Mouse (Mus musculus): ENCODE measurements at regions not wholly inside any gene's neighbourhood (a gene's known extent, or its start where the extent isn't known, plus 50 kb on each side); places are given as distances from the start of the nearest gene placed in this dataset.

- no peak for DNase-seq
Observed at GRCm38 (mm10) chr13:84399345-84400170, 177.5 kb downstream of the Tmem161b start.

GRCm38 (mm10) chr13:84401006-84401405 lies 178.9 kb downstream of the Tmem161b start:
- DNase-seq, result no peak

DNA sequence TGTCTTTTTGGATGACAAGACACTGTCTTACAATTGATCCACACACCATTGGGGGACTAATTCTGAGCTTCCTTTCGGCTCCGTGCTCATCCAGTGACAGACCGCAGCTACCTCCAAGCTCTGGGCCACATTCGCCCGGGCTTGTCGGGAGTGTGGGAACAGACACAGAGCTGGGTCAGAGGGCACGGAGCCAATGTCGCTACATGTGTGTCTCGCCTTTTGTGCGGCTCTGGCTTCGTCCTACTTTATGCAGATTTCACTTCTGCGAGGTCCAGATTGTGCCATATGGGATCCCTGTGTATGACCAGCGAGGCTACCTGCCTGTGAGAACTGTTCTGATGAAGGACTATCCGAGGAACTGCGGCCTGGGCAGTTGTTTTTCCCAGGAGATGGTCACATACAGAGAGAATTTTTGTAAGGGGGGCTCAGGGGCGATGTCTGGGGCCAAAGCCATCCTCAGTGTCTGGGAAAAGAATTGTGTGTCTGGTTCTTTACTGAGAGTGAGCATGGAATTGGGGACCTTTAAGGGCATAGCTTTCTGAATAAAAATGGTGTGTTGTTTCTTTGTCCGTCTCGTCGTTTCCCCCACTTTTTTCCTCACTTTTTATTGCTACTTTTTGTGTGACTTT lies 182.6 kb downstream of the Tmem161b start:
- no peak for DNase-seq

- DNase-seq, result no peak
Observed at GRCm38 (mm10) chr13:84434444-84434843, 212.3 kb downstream of the Tmem161b start.

DNA sequence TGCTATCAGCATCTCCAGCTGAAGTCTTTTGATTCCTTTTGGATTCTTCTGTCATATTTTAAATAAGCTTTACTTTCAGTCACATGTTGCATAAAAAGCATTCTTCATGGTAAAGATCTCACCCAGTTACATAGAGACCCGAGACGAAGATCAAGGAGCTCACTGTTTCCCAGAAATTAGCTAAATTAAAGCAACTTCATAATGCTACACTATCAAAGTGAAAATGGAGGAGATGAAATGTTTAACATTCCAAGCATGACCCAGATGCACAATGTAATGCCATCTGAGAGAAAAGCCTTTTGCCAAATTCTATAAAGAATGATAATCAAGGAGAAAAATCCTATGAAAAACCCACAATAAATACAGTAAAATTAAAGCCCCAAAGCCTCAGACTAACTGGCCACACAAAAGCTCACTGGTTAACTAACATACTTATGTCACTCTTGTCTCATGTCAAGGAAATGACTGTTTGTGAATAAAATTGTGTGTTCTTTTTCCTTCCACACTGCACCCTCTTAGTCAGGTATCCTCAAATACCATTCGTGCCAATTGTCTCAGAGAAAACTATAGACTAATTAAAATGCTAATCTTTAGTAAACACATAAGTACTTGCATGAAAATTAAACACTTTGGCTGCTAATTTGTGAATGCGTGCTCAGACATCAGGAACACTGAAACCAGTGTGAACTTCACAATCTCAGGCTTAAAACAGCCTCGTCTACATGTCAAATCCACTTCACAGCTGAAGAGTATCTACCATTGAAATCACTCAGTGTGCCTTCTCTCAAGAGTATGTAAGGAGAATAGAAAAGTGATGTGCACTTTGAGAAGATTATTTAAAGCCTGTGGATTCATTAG lies 215.7 kb downstream of the Tmem161b start:
- DNase-seq, result no peak

- DNase-seq, result no peak
Observed at GRCm38 (mm10) chr13:84438444-84438766, 216.3 kb downstream of the Tmem161b start.

DNA sequence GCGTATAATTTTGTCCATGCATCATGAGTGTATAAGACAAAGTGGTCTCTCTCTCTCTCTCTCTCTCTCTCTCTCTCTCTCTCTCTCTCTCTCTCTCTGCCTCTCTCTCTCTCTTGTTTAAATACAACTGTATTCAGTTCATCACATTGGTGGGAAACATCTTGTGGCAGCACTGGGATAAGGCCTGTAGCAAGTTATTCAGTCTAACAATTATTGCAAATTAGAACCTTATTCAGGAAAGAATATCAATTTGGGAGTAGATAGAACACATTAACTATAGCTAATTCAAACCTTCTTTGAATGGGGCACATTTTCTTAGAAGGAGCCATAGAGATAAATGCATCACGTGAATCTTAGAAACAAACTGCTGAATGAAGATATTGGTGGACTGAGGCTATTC lies 226.4 kb downstream of the Tmem161b start:
- DNase-seq, result no peak

GRCm38 (mm10) chr13:84449001-84449551 lies 227.0 kb downstream of the Tmem161b start:
- no peak for DNase-seq
